Mouse (Mus musculus): ENCODE measurements around the gene Nupr1.
"Not testable (repeated sequence)": the region's sequence is repeated elsewhere in the genome, so short reads cannot be mapped to it uniquely, and the experiment has no call there.

Gene Nupr1

DNA sequence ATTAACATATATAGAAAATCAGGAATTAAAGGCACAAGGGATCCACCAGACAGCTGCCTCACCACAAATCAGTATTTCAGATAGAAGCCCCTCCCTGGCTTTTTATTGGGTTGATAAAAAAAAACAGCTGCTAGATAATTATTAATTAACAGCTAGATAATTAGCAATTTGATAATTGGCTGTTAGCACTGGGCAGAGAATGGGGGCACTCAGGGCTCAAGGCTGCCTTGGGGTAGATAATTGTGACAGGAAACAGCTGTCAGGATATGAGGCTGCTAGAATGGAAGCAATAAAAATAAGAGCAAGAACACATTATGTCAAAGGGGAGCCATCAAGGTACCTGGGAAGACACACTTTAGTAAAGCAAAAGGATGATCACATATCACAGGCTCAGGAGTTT lies 14.3 kb upstream of the Nupr1 start:
- intact Hi-C loops (cut with DNase I), result loop anchor here (1.0 kb wide), 1 partner anchor 47 kb away; no protein-coding TSS in a partner anchor

DNA sequence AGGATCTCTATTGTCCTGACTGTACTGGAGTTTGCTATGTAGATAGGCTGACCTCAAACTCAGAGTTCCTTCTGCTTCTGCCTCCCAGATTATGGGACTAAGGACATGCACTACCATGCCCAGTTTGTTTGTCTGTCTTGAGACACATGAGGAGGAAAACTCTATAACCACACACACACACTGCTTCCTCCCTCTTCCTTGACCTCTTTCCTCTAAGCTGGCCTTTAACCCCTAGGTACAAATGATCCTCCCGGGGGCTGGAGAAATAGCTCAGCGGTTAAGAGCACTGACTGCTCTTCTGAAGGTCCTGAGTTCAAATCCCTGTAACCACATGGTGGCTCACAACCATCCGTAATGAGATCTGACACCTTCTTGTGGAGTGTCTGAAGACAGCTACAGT lies 13.7 kb upstream of the Nupr1 start:
- intact Hi-C loops (cut with DNase I), result no loop called here

DNA sequence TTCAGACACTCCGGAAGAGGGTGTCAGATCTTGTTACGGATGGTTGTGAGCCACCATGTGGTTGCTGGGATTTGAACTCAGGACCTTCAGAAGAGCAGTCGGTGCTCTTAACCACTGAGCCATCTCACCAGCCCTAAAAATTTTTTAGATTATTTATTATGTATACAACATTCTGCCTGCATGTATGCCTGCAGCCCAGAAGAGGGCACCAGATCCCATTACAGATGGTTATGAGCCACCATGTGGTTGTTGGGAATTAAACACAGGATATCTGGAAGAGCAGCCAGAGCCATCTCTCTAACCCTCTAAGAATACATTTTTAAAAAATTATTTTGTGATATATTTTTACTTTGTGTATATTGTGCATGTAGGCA lies 12.6 kb upstream of the Nupr1 start:
- intact Hi-C loops (cut with DNase I), result not testable (repeated sequence)

GRCm38 (mm10) chr7:126642545-126643243 lies 12.0 kb upstream of the Nupr1 start:
- intact Hi-C loops (cut with DNase I), result no loop called here

GRCm38 (mm10) chr7:126636733-126637520 lies 6.3 kb upstream of the Nupr1 start:
- intact Hi-C loops (cut with DNase I), result no loop called here

- intact Hi-C loops (cut with DNase I), result no loop called here
These were observed 4.7 kb upstream of the Nupr1 start for GRCm38 (mm10) chr7:126635375-126635774.

DNA sequence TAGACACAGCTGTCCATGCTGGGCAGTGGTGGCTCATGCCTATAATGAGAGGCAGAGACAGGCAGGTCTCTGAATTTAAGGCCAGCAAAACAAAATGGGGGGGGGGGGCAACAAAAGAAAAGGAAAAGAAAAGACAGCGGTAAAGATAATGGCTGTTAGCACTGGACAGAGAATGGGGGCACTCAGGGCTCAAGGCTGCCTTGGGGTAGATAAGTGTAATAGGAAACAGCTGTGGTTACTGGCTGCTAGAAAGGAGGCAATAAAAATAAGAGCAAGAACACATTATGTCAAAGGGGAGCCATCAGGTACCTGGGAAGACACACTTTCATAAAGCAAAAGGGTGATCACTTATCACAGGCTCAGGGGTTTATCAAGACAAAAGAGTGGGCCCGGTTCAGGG lies 1.8 kb upstream of the Nupr1 start:
- intact Hi-C loops (cut with DNase I), result no loop called here

DNA sequence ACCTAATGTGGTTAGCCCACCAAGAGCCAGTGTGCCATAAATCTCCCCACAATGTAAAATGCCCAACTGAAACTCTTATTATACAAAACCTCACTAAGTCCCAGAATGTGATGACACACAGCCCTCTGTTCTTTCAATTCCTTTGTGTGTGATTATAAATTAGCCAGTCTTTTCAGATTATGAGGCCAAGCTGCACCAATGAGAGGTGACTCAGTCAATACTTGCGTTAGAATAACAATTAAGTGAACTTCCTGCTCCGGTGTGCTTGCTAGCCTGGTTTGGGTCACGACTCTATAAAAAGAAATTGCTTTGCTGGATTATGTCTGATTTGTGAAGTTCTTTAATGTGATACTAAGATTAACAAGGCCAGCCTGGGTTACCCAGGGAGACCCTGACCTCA lies 746 bp downstream of the Nupr1 start:
- intact Hi-C loops (cut with DNase I), result no loop called here

GRCm38 (mm10) chr7:126628111-126628510 lies 2.5 kb downstream of the Nupr1 start:
- intact Hi-C loops (cut with DNase I), result no loop called here

- intact Hi-C loops (cut with DNase I), result no loop called here
These were observed 4.7 kb downstream of the Nupr1 start for GRCm38 (mm10) chr7:126625807-126626600.

DNA sequence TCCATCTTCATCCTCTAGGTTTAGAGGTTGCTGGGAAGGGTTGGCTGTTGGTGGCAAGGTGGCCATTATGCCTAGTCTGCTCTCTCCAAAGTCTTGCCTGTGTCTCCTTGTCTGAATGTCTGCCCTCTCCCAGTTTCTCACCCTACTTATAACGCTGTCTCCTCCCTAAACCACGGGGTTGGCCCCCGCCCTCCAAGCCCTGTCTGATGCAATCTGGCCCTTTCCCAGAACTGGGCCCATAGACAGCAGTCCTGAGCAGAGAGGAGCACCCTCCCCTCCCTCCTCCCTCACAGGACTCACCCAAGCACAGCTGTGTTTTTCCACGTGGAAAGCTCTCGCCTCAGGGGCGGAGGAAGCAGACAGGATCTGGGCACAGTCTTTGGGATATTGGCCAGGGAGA lies 5.3 kb downstream of the Nupr1 start:
- intact Hi-C loops (cut with DNase I), result no loop called here

GRCm38 (mm10) chr7:126624774-126625173 lies 5.9 kb downstream of the Nupr1 start:
- intact Hi-C loops (cut with DNase I), result no loop called here

GRCm38 (mm10) chr7:126623381-126623780 lies 7.3 kb downstream of the Nupr1 start:
- intact Hi-C loops (cut with DNase I), result no loop called here

DNA sequence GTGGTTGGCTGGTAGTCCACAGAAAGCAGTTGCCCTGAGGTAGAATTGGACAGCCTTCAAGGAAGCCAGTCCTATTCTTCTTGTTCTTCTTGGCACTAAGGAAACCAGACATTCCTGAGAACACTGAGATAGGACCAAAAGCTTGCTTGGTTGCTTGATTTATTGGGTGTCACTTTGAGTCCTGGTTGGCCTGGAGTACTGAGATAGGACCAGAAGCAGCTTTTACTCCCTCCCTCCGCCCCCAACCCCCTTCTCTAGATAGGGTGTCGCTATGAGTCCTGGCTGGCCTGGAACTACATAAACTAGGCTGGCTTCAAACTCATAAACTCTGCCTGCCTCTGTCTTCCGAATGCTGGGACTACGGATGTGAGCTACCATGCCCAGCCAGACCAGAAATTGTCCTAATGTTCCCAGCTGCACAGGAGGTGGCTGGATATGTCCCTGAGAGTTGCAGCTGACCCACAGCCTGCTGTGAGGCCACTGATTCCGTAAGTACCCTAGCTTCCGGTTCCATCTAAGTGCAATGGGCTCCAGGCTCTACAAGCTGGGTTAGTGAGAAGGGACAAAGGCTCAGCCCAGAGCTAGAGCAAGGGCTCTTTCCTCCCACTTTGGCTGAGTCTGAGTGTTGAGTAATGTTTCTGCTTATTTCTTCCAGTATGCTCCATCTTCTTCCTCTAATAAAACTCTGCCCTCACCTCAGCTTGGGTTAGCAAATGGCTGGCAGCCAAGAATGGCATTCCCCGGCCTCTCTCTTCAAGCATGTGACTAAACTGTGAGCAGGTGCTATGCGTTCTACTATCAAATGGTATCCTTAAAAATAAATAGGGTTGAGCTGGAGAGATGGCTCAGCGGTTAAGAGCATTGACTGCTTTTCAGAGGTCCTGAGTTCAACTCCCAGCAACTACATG lies 9.0 kb downstream of the Nupr1 start:
- intact Hi-C loops (cut with DNase I), result no loop called here

- intact Hi-C loops (cut with DNase I), result no loop called here
These were observed 10.9 kb downstream of the Nupr1 start for GRCm38 (mm10) chr7:126619559-126620275.

DNA sequence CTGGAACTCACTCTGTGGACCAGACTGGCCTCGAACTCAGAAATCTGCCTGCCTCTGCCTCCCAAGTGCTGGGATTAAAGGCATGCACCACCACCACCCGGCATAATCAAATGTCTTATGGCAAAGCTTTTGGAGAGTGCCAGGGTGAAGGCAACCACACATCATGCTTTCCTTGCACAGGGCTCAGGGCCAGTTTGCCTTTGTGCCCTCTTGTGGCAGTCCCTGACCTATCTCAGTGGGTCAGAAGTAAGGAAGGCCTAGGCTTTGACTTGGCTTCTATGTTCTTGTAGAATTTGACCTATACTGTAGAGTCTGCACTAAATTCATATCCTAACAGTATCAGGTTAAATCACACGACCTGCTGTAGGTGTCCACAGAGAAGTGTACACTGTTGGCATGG lies 14.0 kb downstream of the Nupr1 start:
- intact Hi-C loops (cut with DNase I), result no loop called here

GRCm38 (mm10) chr7:126612736-126613135 lies 17.9 kb downstream of the Nupr1 start:
- intact Hi-C loops (cut with DNase I), result no loop called here

DNA sequence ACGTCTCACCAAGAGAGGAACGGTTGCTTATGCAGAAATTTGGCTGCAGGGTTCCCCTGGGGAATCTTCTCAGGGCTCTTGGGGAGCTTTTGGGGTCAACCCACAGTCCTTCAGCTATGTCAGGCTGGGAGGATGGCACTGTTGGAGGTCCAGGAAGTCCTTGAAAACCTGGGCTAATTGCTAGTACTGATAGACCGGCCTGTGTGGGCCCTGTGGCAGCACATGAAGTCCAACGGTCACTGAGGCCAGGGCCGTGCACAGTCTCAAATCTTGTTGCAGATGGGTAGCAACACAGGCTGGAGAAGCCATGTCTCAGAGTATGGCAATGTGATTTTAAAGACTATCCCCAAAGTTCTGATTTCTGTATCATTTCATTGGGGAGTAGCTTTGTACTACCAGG lies 22.9 kb downstream of the Nupr1 start:
- intact Hi-C loops (cut with DNase I), result no loop called here

- intact Hi-C loops (cut with DNase I), result no loop called here
These were observed 23.6 kb downstream of the Nupr1 start for GRCm38 (mm10) chr7:126607064-126607463.

GRCm38 (mm10) chr7:126606611-126607010 lies 24.1 kb downstream of the Nupr1 start:
- intact Hi-C loops (cut with DNase I), result no loop called here
